Mouse (Mus musculus) olfactory bulb, adult 2 months (tissue): Measurements from ENCODE around the gene Kcnj8. TPM values are rescaled to one million over a fixed set of nuclear protein-coding genes. Genes with fewer than 3 reads are reported as not detected.

Source experiments
- H3K27ac ChIP-seq: fragments of 200-500 bp; 2 replicates; pipeline ENCODE4 v1.5.1; 2012; ENCODE audit warnings: low read depth, low read length; ENCODE audit not compliant: insufficient read depth
- H3K4me1 ChIP-seq: fragments of 200-500 bp; 2 replicates; pipeline ENCODE4 v1.6.1; 2012; ENCODE audit warnings: low read length; ENCODE audit not compliant: control insufficient read depth, insufficient read depth
- H3K4me3 ChIP-seq: fragments of 200-500 bp; 2 replicates; pipeline ENCODE4 v1.5.1; 2012; ENCODE audit warnings: mild to moderate bottlenecking, low read depth, low read length, moderate library complexity; ENCODE audit not compliant: insufficient read depth
- CTCF ChIP-seq: fragments of 200-500 bp; IDR thresholded peaks from 2 replicates; pipeline ENCODE4 v1.5.1; 2012; ENCODE audit warnings: low read depth, mild to moderate bottlenecking, low read length, moderate library complexity; ENCODE audit not compliant: insufficient read depth
- POLR2A ChIP-seq: fragments of 200-500 bp; IDR thresholded peaks from 2 replicates; pipeline ENCODE4 v1.6.1; 2012; ENCODE audit warnings: mild to moderate bottlenecking, low read depth, low read length, moderate library complexity; ENCODE audit not compliant: insufficient read depth
- WGBS: fragments of 180-500 bp; shearing (Covaris S2); methylation state at CpG from one replicate; pipeline ENCODE4 v1.1.7; 2018; 5-methylcytosine and 5-hydroxymethylcytosine counted together
- polyA plus RNA-seq: library from polyadenylated mRNA; stranded (reverse); fragments of >200 nt; gene quantifications from 2 replicates; pipeline ENCODE4 v1.2.4, GENCODE M21; 2012; ENCODE audit warnings: low replicate concordance; ENCODE audit not compliant: missing spikeins, insufficient read depth, insufficient read length

Kcnj8 gene
- polyA plus RNA-seq, result not detected in 2 replicates

- Histone ChIP-seq H3K4me1 (peaks cover 13% of the 10 kb centered on the region; the same call in 1 of the 2 replicates), H3K4me3 (peak within 1 kb of the TSS; percentile 49), H3K27ac (no peak within 1 kb of the TSS)
- TF ChIP-seq POLR2A (no peak), CTCF (no peak)
- WGBS, result 2% methylated on average over 33 of the region's 34 CpGs
Measured at GRCm38 (mm10) chr6:142571055-142571618, at the start of gene Kcnj8. Gene Kcnj8 (minus strand): TSS chr6:142571614.

- Histone ChIP-seq H3K27ac (no peak overlapping the region), H3K4me1 (no peaks in the 10 kb centered on the region), H3K4me3 (no peak overlapping the region)
- 37% methylated on average over 3 of the region's 3 CpGs for WGBS
- TF ChIP-seq POLR2A (no peak), CTCF (no peak)
Measured at GRCm38 (mm10) chr6:142616659-142617058, 45.2 kb upstream of the Kcnj8 start.

GRCm38 (mm10) chr6:142614324-142614723 is 42.9 kb upstream of the Kcnj8 start:
- no peaks in the 10 kb centered on the region for H3K4me1 ChIP-seq
- no peak for TF ChIP-seq CTCF
- no peak for TF ChIP-seq POLR2A
- 79% methylated on average over 10 of the region's 10 CpGs for WGBS
- no peak overlapping the region for H3K27ac ChIP-seq
- no peak overlapping the region for H3K4me3 ChIP-seq

DNA sequence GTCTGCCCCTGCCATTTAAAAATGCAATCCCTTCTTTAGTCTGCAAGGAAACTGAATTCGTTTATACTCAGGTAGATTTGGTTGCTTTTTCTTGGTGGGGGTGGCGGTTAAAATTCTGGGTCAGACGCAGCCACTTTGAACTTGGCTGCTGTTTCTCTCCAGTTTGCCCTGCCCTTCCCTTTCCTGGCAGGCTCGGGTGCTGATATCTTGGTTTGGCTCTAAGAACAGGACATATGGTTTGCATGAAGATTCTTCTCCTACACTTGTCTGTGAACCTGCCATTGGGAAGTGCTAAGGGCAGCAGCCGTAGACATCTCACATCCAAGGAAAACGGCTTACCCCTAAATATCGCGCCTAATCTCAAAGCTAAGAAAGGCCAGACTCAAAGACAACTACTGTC is 41.0 kb upstream of the Kcnj8 start:
- Histone ChIP-seq H3K27ac (no peak overlapping the region), H3K4me3 (no peak overlapping the region), H3K4me1 (no peaks in the 10 kb centered on the region)
- WGBS, result 93% methylated on average over 8 of the region's 8 CpGs
- no peak for TF ChIP-seq POLR2A
- no peak for TF ChIP-seq CTCF

DNA sequence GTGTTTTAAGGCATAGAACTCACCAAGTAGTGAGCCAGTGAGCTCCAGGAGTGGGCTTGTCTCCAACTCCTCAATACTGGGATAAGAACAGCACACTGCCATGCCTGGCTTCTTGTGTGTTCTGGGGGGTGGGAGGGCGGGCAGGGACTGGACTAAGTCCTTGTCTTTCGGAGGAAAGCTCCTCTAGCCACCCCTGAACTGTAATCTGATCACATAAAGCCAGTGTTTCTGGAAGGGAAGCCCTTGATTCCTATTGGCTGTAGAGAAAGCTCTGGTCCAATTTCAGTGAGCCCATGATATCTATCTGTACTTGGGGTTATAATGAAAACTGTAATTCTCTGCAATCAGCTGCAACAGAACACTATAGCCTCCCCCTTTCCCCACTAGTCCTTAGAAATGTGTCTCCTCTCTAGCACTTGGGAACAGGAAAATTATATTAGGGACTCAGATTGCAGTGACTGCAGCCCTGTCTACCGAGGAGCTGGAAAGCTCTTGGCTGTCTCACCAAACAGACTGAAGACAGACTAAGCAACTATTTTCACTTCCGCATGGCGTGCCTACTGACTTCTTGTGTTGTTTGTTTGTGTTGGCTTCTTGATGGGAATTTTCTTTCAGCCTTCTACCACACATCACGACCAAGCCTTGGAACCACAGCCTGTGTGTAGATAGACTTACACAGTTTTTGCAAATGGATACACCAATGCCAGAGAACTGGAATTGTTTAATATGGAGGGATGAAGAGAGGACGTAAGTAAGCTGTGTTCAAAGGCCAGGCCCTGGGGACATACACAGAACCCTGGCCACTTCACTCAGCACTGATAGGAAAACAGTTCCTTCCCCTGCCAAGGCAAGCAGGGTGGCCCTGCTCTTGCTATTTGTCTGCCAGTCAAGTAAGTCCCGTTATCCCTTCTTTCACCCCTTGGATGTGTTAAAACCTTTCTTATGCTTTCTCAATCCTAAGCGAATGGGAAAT is 38.3 kb upstream of the Kcnj8 start:
- TF ChIP-seq CTCF, result no peak
- TF ChIP-seq POLR2A, result no peak
- WGBS, result 54% methylated on average over 9 of the region's 9 CpGs
- H3K27ac ChIP-seq, result no peak overlapping the region

GRCm38 (mm10) chr6:142607080-142607479 is 35.7 kb upstream of the Kcnj8 start:
- no peak overlapping the region for H3K4me3 ChIP-seq
- H3K27ac ChIP-seq, result no peak overlapping the region
- TF ChIP-seq CTCF, result no peak
- no peak for TF ChIP-seq POLR2A
- no peaks in the 10 kb centered on the region for H3K4me1 ChIP-seq
- WGBS, result 60% methylated on average over 7 of the region's 7 CpGs

More for the DNA sequence above, 38.3 kb upstream of the Kcnj8 start:
- Histone ChIP-seq H3K4me3 (no peak overlapping the region), H3K4me1 (no peaks in the 10 kb centered on the region)

DNA sequence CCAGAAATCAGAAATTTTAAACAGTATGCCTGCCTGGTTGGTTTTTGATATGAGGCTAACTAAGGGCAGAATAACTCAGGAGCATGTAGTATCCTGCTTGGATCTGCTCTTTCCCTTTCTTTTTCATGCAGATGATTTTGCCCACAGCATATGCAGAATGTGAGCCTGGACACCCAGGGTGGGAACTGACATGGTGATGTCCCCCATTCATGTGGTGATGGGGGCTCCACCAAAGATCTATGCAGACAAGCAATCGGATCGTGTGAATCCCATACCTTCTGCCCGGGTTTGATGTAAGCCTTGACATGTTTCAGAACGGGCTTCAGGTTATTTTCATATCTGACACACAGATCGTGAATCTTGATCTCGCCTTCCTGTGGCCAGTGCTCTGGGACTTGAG is 31.4 kb upstream of the Kcnj8 start:
- H3K4me3 ChIP-seq, result no peak overlapping the region
- no peaks in the 10 kb centered on the region for H3K4me1 ChIP-seq
- WGBS, result 75% methylated on average over 6 of the region's 6 CpGs
- H3K27ac ChIP-seq, result no peak overlapping the region
- TF ChIP-seq CTCF (no peak), POLR2A (no peak)

DNA sequence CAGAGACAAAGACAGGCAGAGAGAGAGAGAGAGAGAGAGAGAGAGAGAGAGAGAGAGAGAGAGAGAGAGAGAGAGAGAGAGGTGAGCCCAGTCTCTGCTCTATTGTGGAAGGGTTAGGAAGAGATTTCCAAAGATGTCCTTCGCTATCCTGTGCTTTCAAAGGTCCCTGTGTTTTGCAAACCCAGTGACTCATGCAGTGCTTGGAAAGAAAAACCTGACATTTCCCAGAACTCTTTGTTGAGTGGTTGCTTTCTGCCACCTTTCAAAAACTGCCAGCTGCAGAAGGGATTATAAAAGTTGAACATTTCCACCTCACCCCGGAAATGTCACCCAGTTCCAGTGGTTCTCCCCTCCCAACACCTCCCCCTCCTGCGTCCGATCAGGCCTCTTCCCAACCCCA is 7.4 kb upstream of the Kcnj8 start:
- TF ChIP-seq CTCF (no peak), POLR2A (no peak)
- H3K4me1 ChIP-seq, result no peaks in the 10 kb centered on the region
- H3K27ac ChIP-seq, result no peak overlapping the region
- WGBS, result 75% methylated on average over 4 of the region's 4 CpGs
- no peak overlapping the region for H3K4me3 ChIP-seq

DNA sequence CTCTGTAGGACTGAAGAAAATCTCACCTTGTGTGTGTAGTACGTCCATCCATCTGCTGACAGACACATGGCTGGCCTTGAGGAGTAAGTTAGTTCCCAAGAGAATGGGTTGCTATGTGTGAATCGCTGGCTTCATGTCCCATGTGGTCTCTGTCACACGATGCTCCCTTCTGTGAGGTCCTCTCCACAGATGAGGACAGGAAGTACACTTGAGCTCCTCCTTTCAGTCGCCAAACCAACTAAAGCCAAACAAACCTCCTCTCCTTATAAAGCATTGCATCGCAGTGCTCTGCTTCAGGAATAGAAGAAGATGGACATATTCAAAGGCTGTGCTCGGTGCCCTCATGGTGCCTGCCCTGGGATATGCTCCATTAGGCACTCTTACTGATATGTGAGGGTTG is 6.4 kb upstream of the Kcnj8 start:
- Histone ChIP-seq H3K4me3 (no peak overlapping the region), H3K4me1 (no peaks in the 10 kb centered on the region), H3K27ac (no peak overlapping the region)
- no peak for TF ChIP-seq POLR2A
- no peak for TF ChIP-seq CTCF
- 83% methylated on average over 6 of the region's 6 CpGs for WGBS
